Mouse (Mus musculus): ENCODE results near the gene Abcc3. TPM values are rescaled to one million over a fixed set of nuclear protein-coding genes. Genes with fewer than 3 reads are reported as not detected.
A peak's percentile ranks its signal among the peaks of the same experiment; 100 is the strongest.

Gene Abcc3
- polyA plus RNA-seq, 2 experiments: 3.5 to 4.7 TPM

DNA sequence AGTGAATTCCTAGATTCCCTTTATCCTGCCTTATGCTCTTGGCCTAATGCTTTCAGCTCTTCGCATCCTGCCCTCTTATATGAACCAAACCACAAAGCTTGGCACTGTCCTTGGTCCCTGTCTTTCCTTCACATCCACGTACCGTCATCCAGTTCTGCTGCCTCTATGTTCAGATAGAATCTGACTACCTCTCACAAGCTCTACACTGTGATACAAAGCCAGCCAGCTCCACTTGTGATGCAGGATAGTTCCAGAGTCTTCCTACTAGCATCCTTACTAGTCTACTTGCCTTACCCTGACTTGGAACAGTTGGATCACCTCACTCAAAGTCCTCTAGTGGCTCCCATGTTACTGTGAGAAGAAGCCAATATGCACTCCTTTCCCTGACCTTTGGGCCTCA, 62.6 kb downstream of the Abcc3 start:
- Histone ChIP-seq H3K4me2 (ENCODE audit: low read depth) (no peak overlapping the region), H3K9me3 (ENCODE audit: control insufficient read depth, low read length) (no peaks in the 10 kb centered on the region), H3K27me3 (ENCODE audit: control insufficient read depth, insufficient read depth, low read length) (no peaks in the 10 kb centered on the region), H3K36me3 (replicated peaks; ENCODE audit: control insufficient read depth, insufficient read depth, low read depth) (no peaks in the 10 kb centered on the region), H3K9ac (replicated peaks) (peak overlapping the region; percentile 5; the same call in 1 of the 2 replicates), H3K27ac (no peak overlapping the region; the same call in 1 of the 2 replicates), H3K4me3 (ENCODE audit: insufficient read depth in 1 of 2, low read depth in 2 of 2, low read length in 2 of 2) (no peak overlapping the region), H3K4me1 (replicated peaks; ENCODE audit: control insufficient read depth in 2 of 2, insufficient read depth in 2 of 2, low read length in 1 of 2) (peaks cover 37 to 40% of the 10 kb centered on the region in 2 experiments)
- no peak for TF ChIP-seq CTCF (IDR thresholded peaks at IDR 0.05; ENCODE audit: low read depth)
- TF ChIP-seq EP300 (IDR thresholded peaks at IDR 0.05; ENCODE audit: low read depth): no peak
- ATAC-seq (ENCODE audit: insufficient read depth) (no peak), DNase-seq (ENCODE audit: low read depth in 3 of 3, low spot score in 3 of 3) (no peak)
- 92% methylated on average over 3 of the region's 3 CpGs for WGBS (ENCODE audit: insufficient replicate concordance)

- Histone ChIP-seq H3K9ac (replicated peaks) (no peak overlapping the region), H3K27ac (no peak overlapping the region), H3K36me3 (replicated peaks; ENCODE audit: control insufficient read depth, insufficient read depth, low read depth) (no peaks in the 10 kb centered on the region), H3K27me3 (ENCODE audit: control insufficient read depth, insufficient read depth, low read length) (no peaks in the 10 kb centered on the region), H3K4me2 (ENCODE audit: low read depth) (peak overlapping the region; percentile 86), H3K9me3 (ENCODE audit: control insufficient read depth, low read length) (no peaks in the 10 kb centered on the region), H3K4me1 (replicated peaks; ENCODE audit: control insufficient read depth in 2 of 2, insufficient read depth in 2 of 2, low read length in 1 of 2) (peaks cover 31 to 36% of the 10 kb centered on the region in 2 experiments), H3K4me3 (ENCODE audit: insufficient read depth in 1 of 2, low read depth in 2 of 2, low read length in 2 of 2) (no peak overlapping the region)
- peak in 1 of 3 experiments; percentile 26 for DNase-seq (ENCODE audit: low read depth in 3 of 3, low spot score in 3 of 3)
- TF ChIP-seq EP300 (IDR thresholded peaks at IDR 0.05; ENCODE audit: low read depth) (no peak), CTCF (IDR thresholded peaks at IDR 0.05; ENCODE audit: low read depth) (peak; percentile 66)
- WGBS (ENCODE audit: insufficient replicate concordance): 55% methylated on average over 4 of the region's 4 CpGs
- ATAC-seq (ENCODE audit: insufficient read depth): no peak
Measured at GRCm38 (mm10) chr11:94329270-94329891, 63.4 kb downstream of the Abcc3 start.

DNA sequence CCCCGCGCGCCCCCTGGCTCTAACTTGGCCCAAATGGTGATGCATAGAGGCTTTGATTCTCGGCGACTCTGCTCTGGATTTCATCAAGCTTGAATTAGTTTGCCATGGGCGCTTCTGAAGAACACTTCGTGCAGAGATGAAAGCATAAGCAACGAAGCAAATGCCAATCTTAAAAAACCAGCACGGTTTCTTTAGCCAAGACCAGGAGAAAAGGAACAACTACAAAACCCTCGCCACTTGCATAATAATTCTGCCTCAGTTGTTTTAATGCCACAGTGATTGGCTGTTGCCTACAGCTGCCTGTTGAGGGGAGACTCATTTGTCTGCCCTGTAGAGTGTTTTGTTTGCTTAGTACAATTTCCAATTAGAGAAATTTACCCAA, 64.2 kb downstream of the Abcc3 start:
- DNase-seq (ENCODE audit: low read depth in 3 of 3, low spot score in 3 of 3) (no peak), ATAC-seq (ENCODE audit: insufficient read depth) (no peak)
- TF ChIP-seq EP300 (IDR thresholded peaks at IDR 0.05; ENCODE audit: low read depth): no peak
- no peak for TF ChIP-seq CTCF (IDR thresholded peaks at IDR 0.05; ENCODE audit: low read depth)
- peak overlapping the region; percentile 52 for H3K27ac ChIP-seq
- H3K9ac ChIP-seq (replicated peaks): peak overlapping the region; percentile 78
- H3K9me3 ChIP-seq (ENCODE audit: control insufficient read depth, low read length): no peaks in the 10 kb centered on the region
- peaks cover 25 to 30% of the 10 kb centered on the region in 2 experiments for H3K4me1 ChIP-seq (replicated peaks; ENCODE audit: control insufficient read depth in 2 of 2, insufficient read depth in 2 of 2, low read length in 1 of 2)
- H3K36me3 ChIP-seq (replicated peaks; ENCODE audit: control insufficient read depth, insufficient read depth, low read depth): no peaks in the 10 kb centered on the region
- peak overlapping the region; percentile 86 for H3K4me2 ChIP-seq (ENCODE audit: low read depth)
- 6% methylated on average over 10 of the region's 10 CpGs for WGBS (ENCODE audit: insufficient replicate concordance)
- H3K4me3 ChIP-seq (ENCODE audit: insufficient read depth in 1 of 2, low read depth in 2 of 2, low read length in 2 of 2): peak overlapping the region; percentile 66 to 75
- no peaks in the 10 kb centered on the region for H3K27me3 ChIP-seq (ENCODE audit: control insufficient read depth, insufficient read depth, low read length)

GRCm38 (mm10) chr11:94327693-94328643, 64.8 kb downstream of the Abcc3 start, which contains the start of gene Ankrd40:
Ankrd40 (plus strand) TSS chr11:94328001.
- Histone ChIP-seq H3K4me3 (ENCODE audit: insufficient read depth in 1 of 2, low read depth in 2 of 2, low read length in 2 of 2) (peak within 1 kb of the TSS; percentile 66 to 75), H3K27ac (peak within 1 kb of the TSS; percentile 52), H3K36me3 (replicated peaks; ENCODE audit: control insufficient read depth, insufficient read depth, low read depth) (no peaks in the 10 kb centered on the region), H3K27me3 (ENCODE audit: control insufficient read depth, insufficient read depth, low read length) (no peaks in the 10 kb centered on the region), H3K4me1 (replicated peaks; ENCODE audit: control insufficient read depth in 2 of 2, insufficient read depth in 2 of 2, low read length in 1 of 2) (peaks cover 21 to 25% of the 10 kb centered on the region in 2 experiments), H3K9me3 (ENCODE audit: control insufficient read depth, low read length) (no peaks in the 10 kb centered on the region), H3K9ac (replicated peaks) (peak within 1 kb of the TSS; percentile 78), H3K4me2 (ENCODE audit: low read depth) (peak within 1 kb of the TSS; percentile 86)
- peak; percentile 60 to 71 (median 65) for DNase-seq (ENCODE audit: low read depth in 3 of 3, low spot score in 3 of 3)
- TF ChIP-seq CTCF (IDR thresholded peaks at IDR 0.05; ENCODE audit: low read depth) (no peak), EP300 (IDR thresholded peaks at IDR 0.05; ENCODE audit: low read depth) (peak; percentile 38; the same call in 1 of the 2 replicates)
- under 1% methylated on average over 77 of the region's 78 CpGs for WGBS (ENCODE audit: insufficient replicate concordance)
- peak; percentile 87 for ATAC-seq (ENCODE audit: insufficient read depth)
